Mouse (Mus musculus): ENCODE data around the gene Zfp366.
"Not testable (repeated sequence)": the region's sequence is repeated elsewhere in the genome, so short reads cannot be mapped to it uniquely, and the experiment has no call there.

Gene Zfp366

GRCm38 (mm10) chr13:99184155-99184886 lies at the start of gene Zfp366:
Zfp366 (plus strand) TSS chr13:99184823.
- no peak for DNase-seq (ENCODE audit: low read depth)

GRCm38 (mm10) chr13:99138351-99139255 lies 46.0 kb upstream of the Zfp366 start:
- DNase-seq (ENCODE audit: low read depth), result no peak

DNA sequence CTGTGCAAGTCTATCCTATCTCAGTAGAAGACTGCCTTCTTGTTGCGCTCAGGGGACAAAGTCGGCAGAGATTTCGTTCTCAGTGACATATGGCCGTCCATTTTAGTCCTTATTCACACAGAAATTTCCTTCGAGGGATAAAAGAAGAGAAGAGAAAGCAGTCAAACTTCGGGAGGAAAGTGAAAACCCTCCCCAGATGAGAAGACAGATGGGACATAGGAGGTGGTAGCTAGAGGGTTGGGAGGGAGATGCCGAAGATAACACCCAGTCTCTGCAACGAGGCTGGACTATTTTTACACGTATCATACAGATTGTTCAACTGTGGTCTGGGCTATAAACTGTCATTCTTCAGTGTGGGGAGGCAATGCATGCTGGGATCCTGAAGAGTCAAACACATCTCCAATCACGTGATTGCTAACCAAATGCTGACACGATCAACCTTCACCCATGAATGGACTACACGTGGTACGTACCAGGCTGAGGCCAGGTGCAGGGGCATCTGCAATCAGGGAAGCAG lies 38.2 kb upstream of the Zfp366 start:
- no peak for DNase-seq (ENCODE audit: low read depth)

GRCm38 (mm10) chr13:99147645-99148111 lies 36.9 kb upstream of the Zfp366 start:
- no peak for DNase-seq (ENCODE audit: low read depth)

GRCm38 (mm10) chr13:99149551-99150305 lies 34.9 kb upstream of the Zfp366 start:
- DNase-seq (ENCODE audit: low read depth), result no peak

DNA sequence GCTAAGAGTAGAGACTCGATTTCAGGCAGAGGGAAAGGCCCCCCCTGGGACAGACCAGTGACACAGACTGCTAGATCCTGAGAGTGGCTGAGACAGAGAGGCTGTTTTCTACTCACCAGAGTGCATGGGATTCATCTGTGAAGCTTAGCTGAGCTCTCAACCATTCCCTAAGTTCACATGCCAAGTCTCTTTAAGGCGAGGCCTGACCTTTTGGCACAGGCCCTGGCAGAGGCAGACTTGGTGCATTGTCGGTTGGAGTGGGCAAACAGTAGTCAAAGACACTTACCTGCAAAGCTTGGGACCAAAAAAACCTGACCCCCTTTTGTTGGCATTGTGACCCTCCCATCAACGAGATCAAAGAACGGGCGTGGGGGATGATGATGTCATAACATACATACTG lies 34.0 kb upstream of the Zfp366 start:
- DNase-seq (ENCODE audit: low read depth), result no peak

DNA sequence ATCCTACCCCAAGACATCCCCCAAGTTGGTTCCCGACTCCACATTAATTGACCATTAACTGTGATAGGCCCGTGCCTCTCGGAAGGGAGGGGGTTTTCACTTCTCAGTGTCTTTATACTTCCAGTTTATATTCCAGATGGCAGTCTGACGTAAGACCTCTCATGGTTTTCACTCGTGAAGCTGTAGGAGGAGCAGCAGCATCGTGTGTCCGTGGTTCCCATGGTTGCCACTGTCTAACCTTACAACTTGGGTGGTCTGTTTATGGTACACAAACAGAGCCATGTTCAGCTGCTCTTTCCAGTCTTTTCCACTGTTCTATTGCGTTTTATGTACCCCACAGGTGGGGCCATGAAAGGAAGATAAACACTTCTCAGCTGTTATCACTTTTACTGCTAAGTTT lies 33.5 kb upstream of the Zfp366 start:
- DNase-seq (ENCODE audit: low read depth), result no peak

DNA sequence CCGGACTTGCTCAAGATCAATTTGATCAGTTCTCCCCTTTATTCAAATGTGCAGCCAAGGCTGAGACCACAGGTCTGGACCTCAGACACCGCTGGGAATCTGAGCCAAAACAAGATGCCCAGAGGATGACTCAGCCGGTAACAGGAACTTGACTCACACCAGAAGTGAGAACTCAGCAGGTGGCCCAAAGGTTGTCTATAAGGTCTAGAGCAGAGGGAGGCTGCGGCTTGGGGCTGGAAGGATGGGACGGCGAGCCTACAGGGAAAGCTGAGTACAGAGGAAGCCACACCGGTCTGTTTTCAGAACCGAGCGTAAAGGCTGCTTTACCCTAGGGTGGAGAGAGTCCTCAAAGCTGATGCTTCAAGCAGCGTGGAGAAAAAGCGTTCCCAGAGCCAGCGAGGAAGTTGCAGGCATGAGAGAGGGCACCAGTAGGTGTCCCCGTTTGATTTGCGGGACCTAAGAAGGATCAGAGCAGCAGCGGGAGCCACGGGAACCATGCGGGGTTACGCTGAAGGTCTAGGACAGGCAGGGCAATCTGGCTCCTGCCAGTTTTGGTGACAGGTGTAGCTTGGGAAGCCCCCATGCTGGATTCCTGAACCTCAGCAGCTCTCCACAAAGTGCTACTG lies 32.2 kb upstream of the Zfp366 start:
- DNase-seq (ENCODE audit: low read depth), result no peak

GRCm38 (mm10) chr13:99157709-99158108 lies 26.9 kb upstream of the Zfp366 start:
- no peak for DNase-seq (ENCODE audit: low read depth)

GRCm38 (mm10) chr13:99158773-99159172 lies 25.9 kb upstream of the Zfp366 start:
- no peak for DNase-seq (ENCODE audit: low read depth)

- no peak for DNase-seq (ENCODE audit: low read depth)
These were observed 21.6 kb upstream of the Zfp366 start for GRCm38 (mm10) chr13:99163071-99163470.

DNA sequence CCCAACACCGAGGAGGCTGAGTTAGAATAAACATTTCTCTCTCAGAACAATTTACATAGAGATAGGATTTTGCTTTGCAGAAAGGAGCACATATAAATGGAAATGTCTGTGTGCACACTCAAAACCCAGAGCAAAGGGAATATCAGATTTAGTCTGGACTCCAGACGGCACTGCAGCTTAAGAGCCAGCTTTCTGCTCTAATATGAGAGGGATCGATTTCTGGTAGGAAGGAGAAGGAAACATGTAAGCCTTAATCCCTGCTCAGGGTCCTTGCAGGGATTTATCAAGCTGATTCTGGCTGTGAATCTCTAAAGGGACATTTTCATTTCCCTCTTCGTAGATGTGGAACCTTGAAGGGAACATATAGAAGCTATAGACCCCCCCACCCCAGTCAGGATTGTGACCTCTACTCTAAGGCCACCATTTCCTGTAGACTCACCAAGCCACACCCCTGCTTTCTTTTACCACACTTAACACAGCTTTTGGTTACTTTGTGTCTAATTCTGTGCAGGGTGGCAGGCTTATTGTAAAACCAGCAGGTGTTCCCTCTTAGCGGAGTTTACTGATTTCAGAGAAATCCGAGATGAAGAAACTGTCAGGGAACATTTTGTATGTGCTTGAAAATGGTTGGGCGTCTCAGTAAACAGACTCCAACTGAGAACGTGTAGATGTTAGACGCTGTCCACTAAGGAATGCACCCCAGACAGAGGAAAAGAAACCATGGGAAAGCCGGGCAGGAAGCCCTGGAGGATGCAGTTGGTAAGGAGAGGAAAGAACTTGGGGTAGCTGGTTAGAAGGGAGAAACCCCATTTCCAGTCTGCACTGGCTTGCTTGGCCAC lies 20.9 kb upstream of the Zfp366 start:
- DNase-seq (ENCODE audit: low read depth), result no peak

GRCm38 (mm10) chr13:99164360-99164759 lies 20.3 kb upstream of the Zfp366 start:
- no peak for DNase-seq (ENCODE audit: low read depth)

- peak; percentile 46 for DNase-seq (ENCODE audit: low read depth)
These were observed 15.2 kb upstream of the Zfp366 start for GRCm38 (mm10) chr13:99169401-99169800.

DNA sequence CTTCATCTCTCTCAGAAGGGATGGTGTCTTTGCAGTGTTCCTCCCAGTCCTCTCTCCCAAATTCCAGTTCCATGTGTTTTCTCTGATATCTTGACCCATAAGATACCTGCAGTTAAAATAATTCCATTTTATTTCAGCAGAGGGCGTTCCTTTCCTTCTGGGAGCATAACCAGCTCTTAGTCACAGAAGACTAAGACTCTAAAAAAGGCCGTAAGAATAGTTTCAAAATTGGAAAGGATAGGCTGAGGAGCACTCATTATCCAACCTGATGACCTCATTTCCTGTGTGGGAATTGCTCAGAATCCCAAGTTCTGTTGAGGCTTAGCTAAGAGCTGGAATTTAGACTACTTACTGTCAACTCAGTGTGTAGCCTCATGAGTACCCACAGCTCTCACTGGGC lies 14.3 kb upstream of the Zfp366 start:
- DNase-seq (ENCODE audit: low read depth), result peak; percentile 30

DNA sequence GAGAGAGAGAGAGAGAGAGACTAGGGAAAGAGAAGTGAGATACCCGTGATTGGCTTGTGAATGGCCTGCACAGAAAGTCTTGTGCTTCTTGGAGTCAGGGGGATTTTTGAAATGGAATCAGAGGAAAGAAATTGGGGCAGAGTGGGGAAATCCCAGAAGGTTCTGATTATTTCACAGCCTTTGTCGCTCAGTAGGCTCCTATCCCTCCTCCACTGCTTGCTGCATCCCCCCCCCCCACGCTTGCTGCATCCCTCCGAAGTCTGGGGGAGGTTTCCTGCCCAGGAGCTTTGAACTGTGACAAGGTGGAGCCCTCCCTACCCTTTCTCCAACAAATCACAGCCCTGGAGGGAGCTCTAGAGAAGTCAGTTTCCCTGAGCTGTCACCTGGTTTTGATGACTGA lies 10.8 kb upstream of the Zfp366 start:
- no peak for DNase-seq (ENCODE audit: low read depth)

GRCm38 (mm10) chr13:99182828-99183227 lies 1.8 kb upstream of the Zfp366 start:
- not testable (repeated sequence) for DNase-seq (ENCODE audit: low read depth)

DNA sequence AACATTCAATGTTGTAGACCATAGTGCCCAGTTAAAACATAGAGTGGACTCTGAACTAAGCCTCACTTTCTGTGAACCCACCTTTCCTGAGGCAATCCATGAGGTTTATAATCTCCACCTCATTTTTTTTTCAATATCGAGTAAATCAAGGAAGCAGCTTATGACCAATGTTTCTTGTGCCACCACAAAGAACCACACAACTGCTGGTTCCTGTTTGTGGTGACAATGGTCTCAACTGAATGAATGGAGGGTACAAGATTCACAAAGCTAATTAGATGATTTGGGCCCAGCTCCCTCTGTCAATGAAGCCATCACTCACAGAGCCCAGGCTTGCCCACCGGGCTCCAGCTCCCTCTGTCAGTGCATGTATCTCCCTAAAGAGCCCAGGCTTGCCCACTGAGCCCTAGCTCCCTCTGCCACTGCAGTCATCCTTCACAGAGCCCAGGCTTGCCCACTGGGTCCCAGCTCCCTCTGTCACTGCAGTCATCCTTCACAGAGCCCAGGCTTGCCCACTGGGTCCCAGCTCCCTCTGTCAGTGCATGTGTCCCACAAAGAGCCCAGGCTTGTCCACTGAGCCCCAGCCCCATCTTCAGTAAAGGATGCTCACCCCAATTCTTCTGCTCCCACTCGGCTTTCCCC lies 1.2 kb upstream of the Zfp366 start:
- DNase-seq (ENCODE audit: low read depth), result no peak

- DNase-seq (ENCODE audit: low read depth), result no peak
These were observed 950 bp downstream of the Zfp366 start for GRCm38 (mm10) chr13:99185573-99185972.

DNA sequence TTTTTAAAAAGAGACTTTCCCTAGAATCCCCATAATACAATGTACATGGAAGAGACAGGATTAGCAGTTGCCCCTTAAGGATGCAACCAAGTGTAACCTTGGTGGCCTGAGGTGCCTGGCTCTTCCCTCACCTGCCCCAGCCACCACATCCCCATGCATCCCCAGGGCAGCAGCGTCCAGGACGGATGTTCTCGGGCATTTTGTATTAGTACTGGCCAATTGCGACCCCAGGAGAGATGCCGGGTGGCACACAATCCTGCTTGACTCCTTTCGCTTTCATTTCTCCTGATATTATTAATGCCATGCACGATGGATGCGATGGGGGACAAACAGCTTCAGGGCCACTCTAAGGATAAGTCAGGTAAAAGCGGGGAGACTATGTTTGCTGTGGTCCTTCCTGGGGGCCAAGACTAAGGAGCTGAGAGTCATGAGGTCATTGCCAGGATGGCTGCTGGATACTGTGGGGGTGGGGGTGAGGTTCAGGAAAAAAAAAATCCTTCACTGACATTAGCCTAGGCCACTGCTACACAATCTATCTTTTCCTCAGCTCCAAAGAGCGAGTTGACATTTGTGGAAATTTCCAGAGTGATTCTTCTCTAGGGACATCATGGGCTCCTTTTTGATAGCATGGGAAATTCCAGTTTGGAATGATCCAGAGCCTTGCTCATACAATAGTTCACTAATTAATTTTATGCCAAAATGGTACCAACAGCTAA lies 1.7 kb downstream of the Zfp366 start:
- DNase-seq (ENCODE audit: low read depth), result no peak

Data from fibroblast of lung, adult 2 months (primary cell).